14 mouse cellular contexts compared by ENCODE assay signal in genomic region chr4:62807926-62808552, GRCm38 (mm10).
DNase-seq lines count a peak whose midpoint lies in the region; ATAC-seq and TF ChIP-seq lines count a peak whose summit lies in the region.
"Had no signal": no experiment of that assay in that cellular context is flagged by ENCODE, and none has a peak within 500 bp of the region (broad histone marks: within the 10 kb centered on the region; RNA-seq: fewer than 3 reads in every experiment).

No protein-coding gene starts in this region.

- no peak for TF ChIP-seq POLR2A in brain, embryonic 14.5 days (IDR thresholded peaks at IDR 0.05; ENCODE audit: borderline replicate concordance, extremely low read depth, insufficient read depth, insufficient read length, poor library complexity, severe bottlenecking)

- no peak for ATAC-seq in erythroid progenitor cell, adult 5-6 weeks (replicated peaks; ENCODE audit: low FRiP score, poor library complexity, severe bottlenecking)

- no peak overlapping the region for H3K4me3 ChIP-seq in left cerebral cortex, adult 2 months
- H3K4me3 ChIP-seq: hindbrain, embryonic 13.5 days; limb, embryonic 12.5 days; neural tube, embryonic 13.5 days had no signal

- intact Hi-C loops in left cerebral cortex, adult 2 months (cut with DNase I), result no loop called here

- no peak overlapping the region for H3K27ac ChIP-seq in left cerebral cortex, adult 2 months
- H3K27ac ChIP-seq: hindbrain, embryonic 13.5 days; limb, embryonic 12.5 days; neural tube, embryonic 13.5 days had no signal

- DNase-seq in left cerebral cortex, adult 2 months (ENCODE audit: extremely low spot score in 1 of 2, low spot score in 2 of 2), result no peak
- DNase-seq in left cerebral cortex, adult 18-20 months (ENCODE audit: low spot score in 2 of 2), result no peak
- peak; percentile 17 for DNase-seq in thymus, postnatal 25 days
- no peak for DNase-seq in thymus, postnatal 36 days
- DNase-seq in brain, embryonic 14.5 days (ENCODE audit: low read depth), result no peak
- DNase-seq in c-Kit-positive CD71-positive TER-119-positive erythroid progenitor cells, embryonic 14.5 days (ENCODE audit: low spot score), result no peak
- DNase-seq: adrenal gland, adult 8-10 months; cerebellum, adult 9-10 months; kidney, adult 9 months; lung, adult 18-20 months had no signal

- peak; percentile 2; the same call in 1 of the 2 replicates for TF ChIP-seq CTCF in left cerebral cortex, adult 2 months (IDR thresholded peaks at IDR 0.05)
- peak; percentile 28; the same call in 1 of the 2 replicates for TF ChIP-seq CTCF in brain, embryonic 14.5 days (IDR thresholded peaks at IDR 0.05; ENCODE audit: borderline replicate concordance, extremely low read depth, insufficient read depth, insufficient read length)
